Mouse (Mus musculus) left cerebral cortex, adult 9 months (tissue): ENCODE data around the gene Stim2.
A peak's percentile ranks its signal among the peaks of the same experiment; 100 is the strongest.

Experiments used
- DNase-seq, 2 experiments: peaks; one replicate each; pipeline ENCODE4 v3.0.0; 2022; ENCODE audit warnings: low spot score in 2 of 2

Stim2 gene

DNA sequence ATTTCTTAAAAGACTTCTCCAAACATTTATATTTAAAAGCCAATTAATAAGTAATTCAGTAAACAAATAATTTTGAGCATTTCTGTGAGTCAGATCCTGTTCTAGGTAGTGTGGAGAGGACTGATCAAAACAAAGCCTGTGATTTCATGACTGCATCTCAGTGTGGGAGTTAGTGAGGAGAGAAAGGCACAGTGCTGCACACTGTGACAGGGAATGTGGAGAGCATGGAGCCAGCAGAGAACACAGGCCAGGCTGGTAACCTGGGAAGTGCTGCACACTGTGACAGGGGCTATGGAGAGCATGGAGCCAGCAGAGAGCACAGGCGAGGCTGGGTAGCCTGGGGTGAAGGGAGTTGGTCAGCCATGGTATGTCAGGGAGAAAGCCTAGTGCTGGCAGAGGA, 48.1 kb downstream of the Stim2 start:
- peak in 1 of 2 experiments; percentile 13 for DNase-seq

GRCm38 (mm10) chr5:54049145-54049733, 50.9 kb downstream of the Stim2 start:
- no peak for DNase-seq

- no peak for DNase-seq
Observed at GRCm38 (mm10) chr5:54049940-54050339, 51.6 kb downstream of the Stim2 start.

DNA sequence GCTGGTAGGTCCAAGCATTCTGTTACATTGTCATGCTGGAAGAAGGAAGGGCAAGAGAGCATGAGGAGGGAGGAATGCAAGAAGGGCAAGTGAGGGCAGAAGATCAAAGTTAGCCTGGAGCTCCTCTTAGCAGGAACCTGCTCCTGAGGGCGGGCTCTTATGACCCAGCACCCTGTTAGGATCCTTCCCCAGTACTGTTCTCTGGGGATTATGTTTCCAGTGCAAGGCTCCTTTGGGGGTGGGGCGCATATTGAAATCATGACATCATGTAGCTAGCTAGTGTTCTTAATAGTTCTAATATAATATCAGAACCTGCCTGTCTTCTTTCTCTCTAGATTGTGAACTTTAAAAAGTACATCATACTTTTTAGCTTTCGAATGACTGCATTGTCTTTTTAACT, 52.8 kb downstream of the Stim2 start:
- DNase-seq: no peak

GRCm38 (mm10) chr5:54052205-54052604, 53.9 kb downstream of the Stim2 start:
- no peak for DNase-seq

DNA sequence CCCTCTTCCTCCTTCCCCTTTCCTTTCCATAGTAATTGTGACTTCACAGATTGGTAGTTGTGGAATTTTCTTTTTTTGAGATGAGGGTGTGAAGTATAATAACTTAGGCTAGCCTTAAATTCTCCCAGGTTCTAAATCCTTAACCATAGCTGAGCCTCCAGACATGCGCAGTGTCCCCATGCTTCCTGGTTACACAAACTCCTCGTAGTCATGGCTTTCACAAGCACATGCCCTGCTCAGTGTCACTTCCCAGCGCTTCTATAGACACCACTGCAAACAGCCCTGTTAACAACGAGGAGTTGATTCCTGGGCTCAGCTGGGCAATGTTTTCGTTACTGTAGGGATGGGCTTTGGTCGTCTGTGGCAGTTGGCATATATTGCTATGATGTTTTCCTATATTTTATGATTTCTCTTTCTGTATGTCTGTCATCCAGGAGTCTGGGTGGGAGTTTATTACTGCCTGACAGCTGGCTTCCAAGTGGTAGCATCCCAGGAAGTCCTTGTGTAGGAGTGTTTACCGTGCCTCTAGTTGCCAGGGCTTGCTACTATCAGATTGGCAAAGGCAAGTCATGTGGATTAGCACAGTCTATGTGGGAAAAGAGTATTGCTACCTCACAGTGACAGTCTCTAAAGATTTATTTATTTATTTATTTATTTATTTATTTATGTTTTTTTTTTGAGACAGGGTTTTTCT, 55.5 kb downstream of the Stim2 start:
- no peak for DNase-seq

GRCm38 (mm10) chr5:54056266-54056665, 58.0 kb downstream of the Stim2 start:
- DNase-seq: no peak

DNA sequence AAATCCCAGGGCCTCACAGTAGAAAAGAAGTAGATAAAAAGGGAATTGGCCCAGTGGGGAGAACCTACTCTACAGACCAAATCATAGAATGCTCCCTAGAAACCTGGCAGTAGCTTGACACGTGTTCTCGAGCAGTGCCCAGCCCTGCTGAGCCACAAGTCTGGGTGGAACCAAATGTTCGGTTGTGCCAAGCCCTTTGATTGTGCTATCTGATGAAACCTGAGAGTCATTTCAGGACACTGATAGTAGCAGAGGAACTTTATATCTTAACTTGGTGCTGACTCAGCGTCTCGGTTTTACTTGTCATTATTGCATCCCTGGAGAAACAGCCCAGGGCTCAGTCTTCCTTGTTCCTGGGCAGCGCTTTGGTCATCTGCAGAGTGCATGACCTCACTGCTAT, 61.7 kb downstream of the Stim2 start:
- DNase-seq: no peak

DNA sequence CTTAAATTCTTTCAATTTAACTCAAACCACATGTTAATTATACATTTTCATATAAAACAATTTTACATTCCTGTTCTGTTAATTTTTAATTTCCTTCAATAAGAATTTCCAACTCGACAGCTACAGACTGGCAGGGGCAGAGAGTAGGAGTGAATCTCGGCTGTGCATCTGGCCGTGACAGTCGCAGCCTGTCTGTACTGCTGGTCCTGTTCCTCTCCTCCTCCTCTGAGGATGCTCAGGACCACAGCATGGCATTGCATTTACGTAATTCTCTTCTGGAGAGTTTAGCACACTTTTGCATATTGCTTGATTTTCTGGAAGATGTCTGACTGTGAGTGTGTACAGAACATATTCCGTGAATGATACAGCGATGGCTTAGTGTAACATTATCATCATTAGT, 63.8 kb downstream of the Stim2 start:
- no peak for DNase-seq

- DNase-seq: no peak
Observed at GRCm38 (mm10) chr5:54067591-54067990, 69.3 kb downstream of the Stim2 start.

DNA sequence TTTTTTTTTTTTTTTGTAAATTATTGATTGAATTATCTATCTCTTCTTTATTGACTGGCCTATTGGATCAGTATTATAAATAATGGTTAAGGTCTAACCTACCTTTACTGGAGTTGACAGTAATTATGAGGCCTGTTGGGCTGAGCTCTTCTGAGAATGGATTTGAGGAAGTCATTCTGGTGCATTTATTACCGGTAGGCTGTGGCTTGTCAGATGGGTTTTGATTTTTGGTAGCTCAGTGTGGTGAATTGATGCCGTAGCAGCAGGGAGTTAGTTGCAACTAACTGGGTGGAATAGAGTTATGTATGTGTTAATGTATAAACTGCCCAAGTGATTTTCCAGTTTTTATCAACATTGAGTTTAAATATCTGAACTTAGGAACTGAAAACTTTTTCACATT, 72.2 kb downstream of the Stim2 start:
- no peak for DNase-seq

DNA sequence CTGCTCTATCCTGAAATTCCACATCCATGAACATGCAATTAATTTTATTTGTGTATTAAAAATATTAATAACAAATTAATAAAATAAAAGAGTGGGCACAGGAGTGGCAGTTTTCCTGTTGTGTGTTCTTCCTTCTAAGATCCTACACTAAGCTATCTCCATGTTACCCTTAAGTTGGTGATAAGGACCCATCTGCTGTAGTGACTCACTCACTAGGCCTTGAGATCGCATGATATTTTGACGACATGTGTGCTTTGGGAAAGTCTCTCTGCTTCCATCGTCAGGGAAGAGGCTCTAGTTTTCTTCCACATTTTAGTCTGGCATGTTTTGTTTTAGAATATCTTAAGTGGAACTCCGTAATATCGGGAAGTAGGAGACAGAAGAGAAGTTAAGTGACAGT, 73.0 kb downstream of the Stim2 start:
- no peak for DNase-seq

DNA sequence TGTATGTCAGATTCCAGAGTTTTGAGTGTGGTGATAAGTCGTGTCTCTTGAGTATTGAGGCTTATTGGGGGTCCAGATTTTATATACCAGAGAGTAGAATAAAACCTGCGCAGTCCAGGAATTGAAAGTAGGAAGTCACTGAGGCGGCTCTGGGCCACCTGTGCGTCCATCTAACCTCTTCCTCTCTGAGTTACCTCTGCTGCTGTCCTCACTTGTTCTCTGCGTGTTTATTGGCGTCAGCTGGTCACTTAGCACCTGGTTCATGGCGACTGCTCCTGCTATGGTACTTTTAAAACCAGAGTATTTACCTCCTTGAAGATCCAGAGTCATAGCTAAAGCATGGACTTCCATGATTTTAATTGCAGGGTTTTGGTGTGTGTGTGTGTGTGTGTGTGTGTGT, 73.4 kb downstream of the Stim2 start:
- no peak for DNase-seq

- DNase-seq: no peak
Observed at GRCm38 (mm10) chr5:54073291-54073690, 75.0 kb downstream of the Stim2 start.

DNA sequence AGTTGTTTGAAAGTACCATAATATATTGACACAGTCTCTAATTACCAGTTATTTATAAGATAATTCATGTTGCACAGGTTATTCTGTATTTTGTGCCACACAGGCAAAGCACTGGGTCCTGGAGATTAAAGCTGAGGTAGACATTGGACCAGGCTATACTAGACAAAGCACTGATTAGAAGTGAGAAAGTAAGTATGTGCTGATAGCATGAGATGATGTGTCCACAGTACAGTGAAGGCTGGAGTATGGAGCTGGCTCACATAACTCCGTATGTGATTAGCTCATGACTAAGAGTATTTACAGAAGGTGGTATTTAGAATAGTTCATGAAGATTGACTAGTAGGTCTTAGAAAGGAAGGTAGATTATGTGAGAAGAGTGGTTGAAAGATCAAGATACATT, 81.7 kb downstream of the Stim2 start:
- no peak for DNase-seq

DNA sequence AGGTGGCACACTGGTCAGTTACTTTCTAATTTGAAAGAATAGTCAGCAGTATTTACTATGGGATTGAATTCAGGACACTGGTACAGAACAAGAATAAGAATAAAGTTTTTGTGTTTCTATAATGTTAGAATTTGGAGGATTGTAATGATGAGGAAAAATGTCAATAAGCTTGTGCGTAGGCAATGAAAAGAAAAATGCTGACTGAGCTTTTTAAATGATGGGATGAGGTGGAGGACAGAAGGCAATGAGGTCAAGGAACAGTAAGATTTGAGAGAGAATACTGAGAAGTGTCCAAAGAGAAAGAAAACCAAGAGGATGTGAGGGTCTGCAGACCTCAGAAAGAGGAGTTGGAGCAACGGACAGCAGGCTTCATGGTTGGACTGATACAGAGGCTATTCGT, 89.6 kb downstream of the Stim2 start:
- DNase-seq: no peak

GRCm38 (mm10) chr5:54098219-54098618, 99.9 kb downstream of the Stim2 start:
- peak; percentile 36 to 64 for DNase-seq

GRCm38 (mm10) chr5:54100916-54101315, 102.6 kb downstream of the Stim2 start:
- peak; percentile 38 to 80 for DNase-seq

- DNase-seq: peak in 1 of 2 experiments; percentile 20
Observed at GRCm38 (mm10) chr5:54101318-54101717, 103.0 kb downstream of the Stim2 start.

DNA sequence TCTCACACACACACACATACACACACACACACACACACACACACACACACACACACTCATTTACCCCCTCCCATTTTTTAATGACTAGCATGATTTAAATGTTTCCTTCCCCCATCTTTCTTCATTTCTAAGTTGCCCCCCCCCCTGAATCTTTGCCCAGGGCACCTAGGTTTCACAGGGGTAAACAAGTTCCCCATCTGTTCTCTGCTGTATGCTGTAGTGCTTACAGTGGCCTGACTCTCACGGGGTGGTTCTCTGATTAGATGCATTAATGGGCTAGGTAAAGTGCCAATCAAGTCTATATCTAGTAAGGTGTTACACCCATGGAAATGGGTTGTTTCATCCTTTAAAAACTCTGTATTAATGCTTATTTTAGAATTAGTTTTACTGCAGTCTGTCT, 103.7 kb downstream of the Stim2 start:
- no peak for DNase-seq

- DNase-seq: no peak
Observed at GRCm38 (mm10) chr5:54106669-54107068, 108.4 kb downstream of the Stim2 start.

DNA sequence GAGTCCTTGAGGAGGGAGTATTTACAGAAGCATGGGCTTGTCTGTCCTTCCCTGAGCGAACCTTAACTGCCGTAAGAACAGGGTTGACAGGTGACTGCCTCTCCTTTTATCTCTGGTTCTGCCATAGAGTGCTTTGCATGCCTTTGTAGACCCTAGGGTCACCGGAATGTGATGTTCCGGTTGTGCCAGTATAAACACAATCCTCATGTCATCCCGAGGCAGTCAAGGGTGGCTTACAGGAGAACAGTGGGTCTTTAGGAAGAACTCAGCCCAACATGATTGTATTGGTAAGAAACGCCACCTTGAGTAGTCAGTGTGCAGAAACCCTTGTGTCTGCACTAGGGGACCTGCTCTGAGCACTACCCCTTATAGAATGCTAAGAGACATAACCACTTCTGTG, 108.8 kb downstream of the Stim2 start:
- DNase-seq: no peak

- no peak for DNase-seq
Observed at GRCm38 (mm10) chr5:54109096-54109495, 110.8 kb downstream of the Stim2 start.

- no peak for DNase-seq
Observed at GRCm38 (mm10) chr5:54110789-54111188, 112.5 kb downstream of the Stim2 start.
